Mouse (Mus musculus) cerebellum, adult 2 months (tissue): ENCODE measurements around the gene Usp6nl.

ENCODE experiments used
- CTCF ChIP-seq: fragments of 200-500 bp; IDR thresholded peaks from 2 replicates; pipeline ENCODE4 v1.5.1; 2011; ENCODE audit warnings: low read depth, mild to moderate bottlenecking, control low read depth, low read length, moderate library complexity, borderline replicate concordance; ENCODE audit not compliant: insufficient read depth
- POLR2A ChIP-seq: fragments of 200-500 bp; IDR thresholded peaks from 2 replicates; pipeline ENCODE4 v1.6.1; 2011; ENCODE audit warnings: low read length, control low read depth, borderline replicate concordance; ENCODE audit not compliant: insufficient read depth

DNA sequence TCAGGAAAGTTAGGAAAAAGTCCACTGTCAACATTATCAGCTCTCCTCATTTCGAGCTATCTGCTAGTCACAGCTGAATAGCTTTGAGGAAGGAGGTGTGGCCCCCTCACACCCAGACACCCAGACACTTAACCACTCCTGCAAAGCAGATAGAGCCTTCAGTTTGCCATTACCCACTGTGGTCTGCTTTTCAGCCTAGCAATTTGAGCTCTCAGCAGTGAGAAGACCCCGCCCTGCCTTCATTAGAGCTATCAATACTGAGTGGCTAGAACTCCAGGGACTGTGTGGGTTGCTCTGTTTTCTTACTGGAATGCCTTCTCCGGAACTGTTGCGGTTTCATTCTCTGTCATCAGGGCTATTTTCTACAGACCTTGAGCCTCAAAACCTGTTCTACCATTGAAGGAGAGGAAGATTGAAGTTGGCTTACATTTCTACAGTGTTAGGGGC lies 122.3 kb downstream of the Usp6nl start:
- TF ChIP-seq CTCF (no peak), POLR2A (no peak)
